Mouse (Mus musculus) neural tube, embryonic 13.5 days (tissue): ENCODE measurements around the gene Bpifb9a. TPM values are rescaled to one million over a fixed set of nuclear protein-coding genes. Genes with fewer than 3 reads are reported as not detected.

Experiments
- polyA plus RNA-seq: library from polyadenylated mRNA; unstranded; fragments of >200 nt; fragmentation: Nextera tagmentation; extraction: Ambion mirVana; gene quantifications from 2 replicates; pipeline ENCODE4 v1.2.1, GENCODE M21; 2015

The Bpifb9a gene
- polyA plus RNA-seq, 1 experiment from 2014 or later = not detected

Other genes starting within 250 kb of the Bpifb9a start
- not detected in 2 replicates for gene Bpifa2, start 249.6 kb upstream of the Bpifb9a start, polyA plus RNA-seq
- gene Bpifa3, start 127.5 kb upstream of the Bpifb9a start, polyA plus RNA-seq = not detected in 2 replicates
- not detected in 2 replicates for gene Bpifa1, start 115.0 kb upstream of the Bpifb9a start, polyA plus RNA-seq
- not detected in 2 replicates for gene Bpifa5, start 95.2 kb upstream of the Bpifb9a start, polyA plus RNA-seq
- gene Bpifb1, start 67.0 kb upstream of the Bpifb9a start, polyA plus RNA-seq = not detected in 2 replicates
- gene Bpifb5, start 34.1 kb upstream of the Bpifb9a start, polyA plus RNA-seq = not detected in 2 replicates
- not detected in 2 replicates for gene Bpifb9b, start 49.4 kb downstream of the Bpifb9a start, polyA plus RNA-seq
- gene Cdk5rap1, start 115.2 kb downstream of the Bpifb9a start, polyA plus RNA-seq = 15.2 and 15.7 TPM in 2 replicates
- 6.6 and 7.7 TPM in 2 replicates for gene Snta1, start 150.2 kb downstream of the Bpifb9a start, polyA plus RNA-seq
- gene Cbfa2t2, start 178.6 kb downstream of the Bpifb9a start, polyA plus RNA-seq = 49.4 and 50.8 TPM in 2 replicates